Mouse (Mus musculus): Measurements from ENCODE around the gene Cfd. TPM values are rescaled to one million over a fixed set of nuclear protein-coding genes. Genes with fewer than 3 reads are reported as not detected.

The Cfd gene
- polyA plus RNA-seq, 1 experiment from 2014 or later = not detected

DNA sequence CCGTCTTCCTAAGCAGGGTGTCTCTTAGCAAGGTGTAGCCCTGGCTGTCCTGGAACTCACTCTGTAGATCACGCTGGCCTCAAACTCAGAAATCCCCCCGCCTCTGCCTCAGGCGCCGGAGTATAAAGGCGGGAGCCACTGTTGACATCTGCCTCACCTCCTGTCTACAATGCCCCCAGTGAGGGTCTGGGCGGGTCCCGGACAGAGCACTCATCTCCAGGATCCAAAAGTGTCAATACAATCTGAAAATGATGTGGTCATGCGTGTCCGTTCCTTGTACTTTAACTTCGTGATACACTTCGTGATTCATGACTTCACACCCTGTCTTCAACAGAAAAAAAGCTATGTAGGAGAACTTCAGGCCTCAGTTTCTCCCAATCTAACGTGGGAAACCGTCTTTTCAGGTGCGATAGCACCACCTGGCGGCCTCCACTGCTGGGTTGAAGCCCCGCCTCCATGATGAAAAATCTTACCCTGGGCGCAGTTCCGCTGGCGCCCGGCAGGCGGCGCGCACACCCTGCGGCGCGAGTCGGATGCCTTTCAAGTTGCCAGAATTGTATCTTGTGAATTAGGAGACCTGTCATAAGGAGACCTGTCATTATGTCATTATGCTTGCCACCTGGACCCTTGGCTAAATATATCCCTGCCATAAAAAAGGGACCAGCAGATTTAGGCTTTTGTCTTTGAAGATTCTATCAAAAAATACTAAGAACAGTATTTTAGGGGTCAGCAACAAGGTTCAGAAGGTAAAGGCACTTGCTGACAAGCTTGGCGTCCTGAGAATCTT is 34.5 kb downstream of the Cfd start:
- 12% methylated on average over 29 of the region's 29 CpGs for WGBS
- H3K27ac ChIP-seq (ENCODE audit: low read depth, low read length) = no peak overlapping the region
- H3K9me3 ChIP-seq (ENCODE audit: control insufficient read depth, low read length) = no peaks in the 10 kb centered on the region
- no peak overlapping the region for H3K4me3 ChIP-seq (ENCODE audit: low read length)
- H3K4me2 ChIP-seq (replicated peaks; ENCODE audit: low read depth, low read length) = no peak overlapping the region; the same call in 1 of the 2 replicates
- H3K9ac ChIP-seq (ENCODE audit: low read depth, low read length) = no peak overlapping the region
- peaks cover 37% of the 10 kb centered on the region for H3K4me1 ChIP-seq (ENCODE audit: control insufficient read depth, insufficient read depth, low read length)
- H3K27me3 ChIP-seq (ENCODE audit: control insufficient read depth, insufficient read depth, low read length) = peaks cover 31% of the 10 kb centered on the region
- H3K36me3 ChIP-seq (ENCODE audit: control insufficient read depth, insufficient read depth, low read length) = no peaks in the 10 kb centered on the region
- no peak for ATAC-seq (ENCODE audit: low FRiP score, low TSS enrichment)

GRCm38 (mm10) chr10:79925785-79926490 is 35.3 kb downstream of the Cfd start:
- H3K27me3 ChIP-seq (ENCODE audit: control insufficient read depth, insufficient read depth, low read length) = peaks cover 23% of the 10 kb centered on the region
- 9% methylated on average over 15 of the region's 15 CpGs for WGBS
- H3K9me3 ChIP-seq (ENCODE audit: control insufficient read depth, low read length) = no peaks in the 10 kb centered on the region
- peak overlapping the region; percentile 74 for H3K4me3 ChIP-seq (ENCODE audit: low read length)
- peaks cover 4% of the 10 kb centered on the region for H3K36me3 ChIP-seq (ENCODE audit: control insufficient read depth, insufficient read depth, low read length)
- peak; percentile 2; the same call in 1 of the 2 replicates for ATAC-seq (ENCODE audit: low FRiP score, low TSS enrichment)
- peak overlapping the region; percentile 97; the same call in 1 of the 2 replicates for H3K27ac ChIP-seq (ENCODE audit: low read depth, low read length)
- peaks cover 32% of the 10 kb centered on the region for H3K4me1 ChIP-seq (ENCODE audit: control insufficient read depth, insufficient read depth, low read length)
- H3K4me2 ChIP-seq (replicated peaks; ENCODE audit: low read depth, low read length) = peak overlapping the region; percentile 88
- H3K9ac ChIP-seq (ENCODE audit: low read depth, low read length) = peak overlapping the region; percentile 83

- H3K27ac ChIP-seq (ENCODE audit: low read depth, low read length) = peak within 1 kb of the TSS; percentile 97
- no peaks in the 10 kb centered on the region for H3K9me3 ChIP-seq (ENCODE audit: control insufficient read depth, low read length)
- H3K4me3 ChIP-seq (ENCODE audit: low read length) = peak within 1 kb of the TSS; percentile 74
- H3K4me2 ChIP-seq (replicated peaks; ENCODE audit: low read depth, low read length) = peak within 1 kb of the TSS; percentile 88
- H3K27me3 ChIP-seq (ENCODE audit: control insufficient read depth, insufficient read depth, low read length) = peaks cover 15% of the 10 kb centered on the region
- ATAC-seq (ENCODE audit: low FRiP score, low TSS enrichment) = peak; percentile 70
- H3K4me1 ChIP-seq (ENCODE audit: control insufficient read depth, insufficient read depth, low read length) = peaks cover 28% of the 10 kb centered on the region
- WGBS = under 1% methylated on average over 63 of the region's 63 CpGs
- H3K9ac ChIP-seq (ENCODE audit: low read depth, low read length) = peak within 1 kb of the TSS; percentile 83
- peaks cover 11% of the 10 kb centered on the region for H3K36me3 ChIP-seq (ENCODE audit: control insufficient read depth, insufficient read depth, low read length)
Measured at GRCm38 (mm10) chr10:79926491-79927323, 36.1 kb downstream of the Cfd start, which contains the start of gene Arid3a. TSS of gene Arid3a (plus strand) at chr10:79927043.

- peaks cover 19% of the 10 kb centered on the region for H3K36me3 ChIP-seq (ENCODE audit: control insufficient read depth, insufficient read depth, low read length)
- peaks cover 8% of the 10 kb centered on the region for H3K27me3 ChIP-seq (ENCODE audit: control insufficient read depth, insufficient read depth, low read length)
- H3K4me2 ChIP-seq (replicated peaks; ENCODE audit: low read depth, low read length) = peak overlapping the region; percentile 88
- peak overlapping the region; percentile 74 for H3K4me3 ChIP-seq (ENCODE audit: low read length)
- peak; percentile 47 for ATAC-seq (ENCODE audit: low FRiP score, low TSS enrichment)
- H3K9ac ChIP-seq (ENCODE audit: low read depth, low read length) = peak overlapping the region; percentile 83
- WGBS = under 1% methylated on average over 52 of the region's 54 CpGs
- H3K9me3 ChIP-seq (ENCODE audit: control insufficient read depth, low read length) = no peaks in the 10 kb centered on the region
- peaks cover 33% of the 10 kb centered on the region for H3K4me1 ChIP-seq (ENCODE audit: control insufficient read depth, insufficient read depth, low read length)
- peak overlapping the region; percentile 97 for H3K27ac ChIP-seq (ENCODE audit: low read depth, low read length)
Measured at GRCm38 (mm10) chr10:79927324-79928029, 36.8 kb downstream of the Cfd start.

DNA sequence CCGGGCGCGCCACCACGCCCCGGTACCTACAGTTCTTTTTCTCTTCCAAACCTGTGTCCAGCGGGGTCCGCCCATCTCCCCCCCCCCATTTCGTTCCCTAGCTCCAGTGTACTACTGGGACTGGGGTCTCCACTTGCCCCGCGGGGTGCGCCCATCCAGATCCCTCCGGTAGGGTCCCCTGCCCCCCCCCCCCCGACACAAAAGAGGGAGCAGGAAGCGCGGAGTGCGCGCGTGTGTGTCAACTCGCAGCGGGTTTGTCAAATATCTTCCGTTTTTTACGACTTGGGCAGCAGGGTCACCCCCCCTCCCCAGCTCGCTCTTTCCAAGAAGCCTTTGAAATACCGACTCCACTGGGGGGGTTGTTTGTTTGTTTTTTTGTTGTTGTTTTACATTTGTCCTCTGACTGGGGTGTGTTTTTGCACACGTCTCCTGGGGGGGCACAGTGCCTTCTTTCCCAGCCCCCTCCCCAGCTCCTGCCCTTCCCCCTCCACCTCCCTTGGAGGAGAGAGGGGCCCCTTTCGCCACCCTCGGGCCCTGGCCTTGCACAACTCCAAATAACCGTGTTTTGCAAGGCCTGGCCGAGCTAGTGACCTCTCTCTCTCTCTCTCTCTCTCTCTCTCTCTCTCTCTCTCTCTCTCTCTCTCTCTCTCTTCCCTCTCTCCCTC is 37.5 kb downstream of the Cfd start:
- Histone ChIP-seq H3K27ac (ENCODE audit: low read depth, low read length) (peak overlapping the region; percentile 97), H3K9me3 (ENCODE audit: control insufficient read depth, low read length) (no peaks in the 10 kb centered on the region), H3K4me2 (replicated peaks; ENCODE audit: low read depth, low read length) (peak overlapping the region; percentile 88), H3K9ac (ENCODE audit: low read depth, low read length) (peak overlapping the region; percentile 83), H3K27me3 (ENCODE audit: control insufficient read depth, insufficient read depth, low read length) (peaks cover 2% of the 10 kb centered on the region; the same call in 1 of the 2 replicates), H3K4me1 (ENCODE audit: control insufficient read depth, insufficient read depth, low read length) (peaks cover 40% of the 10 kb centered on the region), H3K4me3 (ENCODE audit: low read length) (peak overlapping the region; percentile 74), H3K36me3 (ENCODE audit: control insufficient read depth, insufficient read depth, low read length) (peaks cover 19% of the 10 kb centered on the region)
- 0 out of 2 replicates have a peak, but pooled peaks have one; percentile 3 for ATAC-seq (ENCODE audit: low FRiP score, low TSS enrichment)
- under 1% methylated on average over 29 of the region's 29 CpGs for WGBS

DNA sequence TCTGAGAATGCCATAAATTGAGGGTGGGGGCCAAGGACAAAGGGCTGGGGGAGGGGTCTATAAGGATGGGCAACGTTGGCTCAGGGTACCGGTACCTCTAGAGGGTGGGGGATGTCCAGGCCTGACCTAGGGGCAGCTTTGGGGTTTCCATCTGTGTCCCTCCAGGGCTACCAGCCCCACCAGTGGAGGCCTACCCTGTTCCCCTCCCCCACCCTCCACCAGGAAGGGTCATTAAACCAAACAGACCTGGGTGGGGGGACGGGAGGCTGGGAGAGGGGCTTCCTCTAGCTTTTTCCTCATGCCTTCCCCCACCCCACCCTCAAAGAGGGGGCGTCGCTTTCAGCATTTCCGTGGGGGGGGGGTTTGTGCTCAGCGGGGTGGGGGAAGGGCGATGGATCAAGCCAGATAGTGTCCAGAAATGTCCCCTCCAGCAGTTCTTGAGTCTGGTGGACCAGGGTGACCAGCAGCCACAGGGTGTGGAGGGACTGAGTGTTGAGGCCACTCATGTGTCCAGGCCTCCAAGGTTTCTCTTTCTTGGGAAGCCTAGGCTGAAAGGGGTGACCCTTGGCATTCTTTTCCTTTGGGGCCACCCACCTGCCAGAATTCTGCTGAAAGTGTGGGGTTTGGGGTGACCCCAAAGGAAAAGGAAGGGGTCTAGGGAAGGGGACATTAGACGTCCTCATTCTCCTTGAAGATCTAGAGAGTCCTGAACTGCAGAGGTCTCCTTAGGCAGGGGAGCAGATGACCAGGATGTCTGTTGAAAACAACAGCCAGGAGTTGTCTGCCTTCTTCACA is 38.5 kb downstream of the Cfd start:
- no peaks in the 10 kb centered on the region for H3K9me3 ChIP-seq (ENCODE audit: control insufficient read depth, low read length)
- peak overlapping the region; percentile 83 for H3K9ac ChIP-seq (ENCODE audit: low read depth, low read length)
- H3K27ac ChIP-seq (ENCODE audit: low read depth, low read length) = peak overlapping the region; percentile 97
- no peaks in the 10 kb centered on the region for H3K27me3 ChIP-seq (ENCODE audit: control insufficient read depth, insufficient read depth, low read length)
- H3K4me3 ChIP-seq (ENCODE audit: low read length) = peak overlapping the region; percentile 74
- no peak for ATAC-seq (ENCODE audit: low FRiP score, low TSS enrichment)
- H3K4me1 ChIP-seq (ENCODE audit: control insufficient read depth, insufficient read depth, low read length) = peaks cover 50% of the 10 kb centered on the region
- WGBS = 12% methylated on average over 8 of the region's 9 CpGs
- H3K36me3 ChIP-seq (ENCODE audit: control insufficient read depth, insufficient read depth, low read length) = peaks cover 25% of the 10 kb centered on the region
- H3K4me2 ChIP-seq (replicated peaks; ENCODE audit: low read depth, low read length) = peak overlapping the region; percentile 88

GRCm38 (mm10) chr10:79929967-79930825 is 39.5 kb downstream of the Cfd start:
- peaks cover 60% of the 10 kb centered on the region for H3K4me1 ChIP-seq (ENCODE audit: control insufficient read depth, insufficient read depth, low read length)
- H3K4me2 ChIP-seq (replicated peaks; ENCODE audit: low read depth, low read length) = no peak overlapping the region
- no peak for ATAC-seq (ENCODE audit: low FRiP score, low TSS enrichment)
- H3K9ac ChIP-seq (ENCODE audit: low read depth, low read length) = no peak overlapping the region
- H3K27ac ChIP-seq (ENCODE audit: low read depth, low read length) = no peak overlapping the region
- 86% methylated on average over 18 of the region's 18 CpGs for WGBS
- H3K9me3 ChIP-seq (ENCODE audit: control insufficient read depth, low read length) = no peaks in the 10 kb centered on the region
- H3K4me3 ChIP-seq (ENCODE audit: low read length) = 0 out of 2 replicates have a peak overlapping the region, but pooled peaks have one; percentile 74
- H3K36me3 ChIP-seq (ENCODE audit: control insufficient read depth, insufficient read depth, low read length) = peaks cover 31% of the 10 kb centered on the region
- H3K27me3 ChIP-seq (ENCODE audit: control insufficient read depth, insufficient read depth, low read length) = no peaks in the 10 kb centered on the region
